Mouse (Mus musculus) CH12.LX (cell line): Measurements from ENCODE around the gene Hdac4. TPM values are rescaled to one million over a fixed set of nuclear protein-coding genes. Genes with fewer than 3 reads are reported as not detected.

Experiments
- DNase-seq: peaks from one replicate; pipeline ENCODE4 v3.0.0-alpha.2; 2013; ENCODE audit errors: extremely low read depth
- H3K27ac ChIP-seq: 2 replicates; pipeline ENCODE4 v1.5.1; 2012; ENCODE audit warnings: low read depth, mild to moderate bottlenecking, control low read depth, moderate library complexity; ENCODE audit not compliant: insufficient read depth
- H3K27me3 ChIP-seq: replicated peaks from 2 replicates; pipeline ENCODE3; 2012; ENCODE audit warnings: inconsistent platforms
- H3K36me3 ChIP-seq, 2 experiments: replicated peaks in 1 of 2; 2 replicates each; pipeline versions ENCODE3 to v1.6.1; 2012; ENCODE audit warnings: inconsistent platforms in 1 of 2, low read length in 1 of 2, mild to moderate bottlenecking in 1 of 2, mixed read lengths in 1 of 2, moderate library complexity in 1 of 2; ENCODE audit not compliant: control insufficient read depth in 1 of 2, insufficient read depth in 1 of 2
- H3K4me1 ChIP-seq, 2 experiments: 2 replicates each; pipeline ENCODE4 v1.6.1; 2012; ENCODE audit warnings: inconsistent platforms in 1 of 2, moderate library complexity in 1 of 2; ENCODE audit not compliant: insufficient read depth in 2 of 2, control insufficient read depth in 1 of 2
- H3K4me2 ChIP-seq: 2 replicates; pipeline ENCODE4 v1.6.1; 2012; ENCODE audit warnings: low read depth, mild to moderate bottlenecking, control low read depth; ENCODE audit not compliant: poor library complexity, insufficient read depth, severe bottlenecking
- H3K4me3 ChIP-seq, 3 experiments: fragments of 150-350 bp in 1 of 3; sonication (generic) in 1 of 3; replicated peaks in 1 of 3; 2 replicates each; pipeline versions ENCODE3 to v1.5.1; 2011 to 2012; ENCODE audit warnings: low read depth in 2 of 3, low read length in 2 of 3, mild to moderate bottlenecking in 2 of 3, moderate library complexity in 2 of 3, control low read depth in 1 of 3, improper control_type of control experiment in 1 of 3, inconsistent platforms in 1 of 3, mixed read lengths in 1 of 3; ENCODE audit not compliant: poor library complexity in 1 of 3
- H3K79me2 ChIP-seq: replicated peaks from 2 replicates; pipeline ENCODE4 v1.6.1; 2012; ENCODE audit warnings: mild to moderate bottlenecking, moderate library complexity; ENCODE audit not compliant: control insufficient read depth, poor library complexity, insufficient read depth, severe bottlenecking; ENCODE audit errors: extremely low read depth
- H3K9ac ChIP-seq: 2 replicates; pipeline ENCODE4 v1.6.1; 2012; ENCODE audit warnings: low read depth, mild to moderate bottlenecking, control low read depth, moderate library complexity; ENCODE audit not compliant: insufficient read depth
- H3K9me3 ChIP-seq: replicated peaks from 2 replicates; pipeline ENCODE3; 2012; ENCODE audit warnings: low read length, inconsistent platforms, mixed read lengths
- BHLHE40 ChIP-seq: IDR thresholded peaks from 2 replicates; pipeline ENCODE4 v1.6.1; 2011; ENCODE audit warnings: mild to moderate bottlenecking, low read depth, low read length, improper control_type of control experiment
- E2F4 ChIP-seq: IDR thresholded peaks from 2 replicates; pipeline ENCODE4 v1.6.1; 2011; ENCODE audit warnings: low read depth, low read length, improper control_type of control experiment; ENCODE audit not compliant: insufficient replicate concordance
- ELF1 ChIP-seq: IDR thresholded peaks from 2 replicates; pipeline ENCODE4 v1.6.1; 2014; ENCODE audit warnings: low read depth, mild to moderate bottlenecking, inconsistent platforms, low read length, improper control_type of control experiment
- EP300 ChIP-seq: IDR thresholded peaks from 2 replicates; pipeline ENCODE4 v1.6.1; 2011; ENCODE audit warnings: low read length, improper control_type of control experiment
- GABPA ChIP-seq: IDR thresholded peaks from 2 replicates; pipeline ENCODE4 v1.6.1; 2012; ENCODE audit warnings: low read depth, low read length, improper control_type of control experiment, inconsistent platforms; ENCODE audit not compliant: insufficient replicate concordance
- HCFC1 ChIP-seq: IDR thresholded peaks from 2 replicates; pipeline ENCODE4 v1.6.1; 2012; ENCODE audit warnings: low read depth, mild to moderate bottlenecking, inconsistent platforms, low read length, improper control_type of control experiment
- JUN ChIP-seq: IDR thresholded peaks from 2 replicates; pipeline ENCODE4 v1.6.1; 2011; ENCODE audit warnings: low read depth, mild to moderate bottlenecking, low read length, improper control_type of control experiment, moderate library complexity; ENCODE audit not compliant: insufficient read depth
- JUND ChIP-seq: conservative IDR thresholded peaks from 2 replicates; pipeline ENCODE4 v1.6.1; 2011; ENCODE audit warnings: low read depth, low read length, improper control_type of control experiment
- KAT2A ChIP-seq: IDR thresholded peaks from 2 replicates; pipeline ENCODE4 v1.6.1; 2012; ENCODE audit warnings: low read length, improper control_type of control experiment, inconsistent platforms; ENCODE audit not compliant: insufficient replicate concordance
- MAZ ChIP-seq: IDR thresholded peaks from 2 replicates; pipeline ENCODE4 v1.6.1; 2012; ENCODE audit warnings: low read depth, mild to moderate bottlenecking, inconsistent platforms, low read length, improper control_type of control experiment, moderate library complexity
- MEF2A ChIP-seq: IDR thresholded peaks from 2 replicates; pipeline ENCODE4 v1.6.1; 2014; ENCODE audit warnings: low read depth, mild to moderate bottlenecking, inconsistent platforms, low read length, improper control_type of control experiment, borderline replicate concordance
- NELFE ChIP-seq: IDR thresholded peaks from 2 replicates; pipeline ENCODE4 v1.6.1; 2011; ENCODE audit warnings: low read depth, low read length, improper control_type of control experiment
- SIN3A ChIP-seq: IDR thresholded peaks from 2 replicates; pipeline ENCODE4 v1.6.1; 2012; ENCODE audit warnings: low read length, improper control_type of control experiment, inconsistent platforms
- SMC3 ChIP-seq: IDR thresholded peaks from 2 replicates; pipeline ENCODE4 v1.6.1; 2011; ENCODE audit warnings: low read depth, low read length, improper control_type of control experiment
- TCF12 ChIP-seq: IDR thresholded peaks from 2 replicates; pipeline ENCODE4 v1.6.1; 2014; ENCODE audit warnings: low read depth, mild to moderate bottlenecking, inconsistent platforms, low read length, improper control_type of control experiment
- ZMIZ1 ChIP-seq: IDR thresholded peaks from 2 replicates; pipeline ENCODE4 v1.6.1; 2012; ENCODE audit warnings: low read depth, mild to moderate bottlenecking, inconsistent platforms, low read length, improper control_type of control experiment
- ZNF384 ChIP-seq: IDR thresholded peaks from 2 replicates; pipeline ENCODE4 v1.6.1; 2012; ENCODE audit warnings: low read depth, low read length, improper control_type of control experiment, inconsistent platforms
- dilution Hi-C: fragments of 300-500 bp; cut with MboI; formaldehyde crosslinking; loops from 2 replicates; pipeline ENCODE4 v1.14.3; 2020; ENCODE audit warnings: low sequenced_read_pairs; ENCODE audit not compliant: extremely low pct_unique_long_range_greater_than_20kb, extremely low pct_ligation_motif_present
- in situ Hi-C: fragments of 300-500 bp; cut with MboI; formaldehyde crosslinking; loops from 3 replicates; pipeline ENCODE4 v1.14.3; 2019; ENCODE audit warnings: low sequenced_read_pairs, low pct_ligation_motif_present, low pct_unique_long_range_greater_than_20kb, mixed read lengths
- polyA plus RNA-seq: library from polyadenylated mRNA; unstranded; fragments of >175 nt; gene quantifications from 2 replicates; pipeline ENCODE4 v1.2.1, GENCODE M21; 2012; ENCODE audit warnings: low read depth; ENCODE audit not compliant: insufficient read length
- total RNA-seq, 2 experiments: library from RNA; depleted of rRNA; stranded (reverse); fragments of 300-350 nt in 1 of 2; fragments of >200 nt in 1 of 2; gene quantifications; 2 replicates each; pipeline ENCODE4 v1.2.3; 2012 to 2014

Hdac4 gene
- total and polyA plus RNA-seq, 3 experiments: 2.4 to 6.3 (median 4.3) TPM

GRCm38 (mm10) chr1:92144868-92145534, 50.5 kb downstream of the Hdac4 start:
- Histone ChIP-seq H3K27me3 (no peaks in the 10 kb centered on the region), H3K4me2 (no peak overlapping the region), H3K4me3 (no peak overlapping the region), H3K9me3 (no peaks in the 10 kb centered on the region), H3K79me2 (no peaks in the 10 kb centered on the region), H3K4me1 (no peaks in the 10 kb centered on the region; a peak in 1 of 4 replicates), H3K9ac (no peak overlapping the region), H3K36me3 (peaks cover 7 to 28% of the 10 kb centered on the region in 2 experiments), H3K27ac (no peak overlapping the region)
- no peak for TF ChIP-seq SIN3A
- dilution Hi-C loops: no loop called here
- in situ Hi-C loops: no loop called here
- DNase-seq: no peak

- no peak for DNase-seq
- H3K27me3 ChIP-seq: no peaks in the 10 kb centered on the region
- H3K4me1 ChIP-seq: no peaks in the 10 kb centered on the region; a peak in 1 of 4 replicates
- no peak overlapping the region for H3K27ac ChIP-seq
- H3K79me2 ChIP-seq: no peaks in the 10 kb centered on the region
- no peak overlapping the region for H3K9ac ChIP-seq
- H3K4me2 ChIP-seq: no peak overlapping the region
- TF ChIP-seq GABPA (no peak), JUN (no peak), BHLHE40 (no peak), JUND (no peak), TCF12 (no peak)
- in situ Hi-C loops (no loop called here), dilution Hi-C loops (no loop called here)
- H3K36me3 ChIP-seq: peaks cover 7 to 31% of the 10 kb centered on the region in 2 experiments
- no peak overlapping the region for H3K4me3 ChIP-seq
- no peaks in the 10 kb centered on the region for H3K9me3 ChIP-seq
Measured at GRCm38 (mm10) chr1:92143331-92143895, 52.1 kb downstream of the Hdac4 start.

DNA sequence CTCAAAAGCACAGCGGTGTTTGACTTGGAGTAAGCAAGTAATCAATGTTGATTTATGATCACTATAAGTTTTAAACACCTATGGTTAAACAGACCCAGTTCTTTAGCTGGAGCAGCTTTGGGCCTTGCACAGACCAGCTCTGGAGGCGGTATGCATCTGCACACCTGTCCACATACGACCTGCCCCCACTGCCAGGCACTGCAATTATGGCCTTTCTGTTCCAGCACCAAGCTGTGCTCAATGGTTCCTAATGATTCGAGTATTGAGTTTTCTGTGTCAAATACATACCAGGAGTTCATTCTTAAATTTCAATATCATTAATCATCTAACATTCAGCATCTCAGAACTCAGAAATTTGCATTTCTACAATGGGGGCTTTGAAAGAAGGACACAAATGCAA, 52.7 kb downstream of the Hdac4 start:
- dilution Hi-C loops: no loop called here
- Histone ChIP-seq H3K4me2 (no peak overlapping the region), H3K27ac (no peak overlapping the region), H3K9me3 (no peaks in the 10 kb centered on the region)
- TF ChIP-seq KAT2A (no peak), MEF2A (no peak), MAZ (no peak), ELF1 (no peak), EP300 (no peak), ZMIZ1 (no peak), NELFE (no peak), HCFC1 (no peak), SIN3A (no peak), E2F4 (no peak), SMC3 (no peak), ZNF384 (no peak)
- TF ChIP-seq, all 38 proteins: peak for 0
- Histone ChIP-seq H3K9ac (no peak overlapping the region), H3K79me2 (no peaks in the 10 kb centered on the region), H3K36me3 (peaks cover 3 to 26% of the 10 kb centered on the region in 2 experiments), H3K4me3 (no peak overlapping the region), H3K4me1 (no peaks in the 10 kb centered on the region; a peak in 1 of 4 replicates), H3K27me3 (no peaks in the 10 kb centered on the region)
- no peak for DNase-seq
- in situ Hi-C loops: no loop called here
